In genomic region chr6:30957784-30958735, GRCm38 (mm10) we compare ENCODE assay signal across 8 mouse cellular contexts. TPM values are rescaled to one million over a fixed set of nuclear protein-coding genes. Genes with fewer than 3 reads are reported as not detected.
DNase-seq lines count a peak whose midpoint lies in the region; ATAC-seq and TF ChIP-seq lines count a peak whose summit lies in the region.

No protein-coding gene starts in this region.

- no peaks in the 10 kb centered on the region for H3K36me3 ChIP-seq in thymus, adult 2 months (ENCODE audit: control insufficient read depth, insufficient read depth, low read length)
- peaks cover 3% of the 10 kb centered on the region; the same call in 1 of the 2 replicates for H3K36me3 ChIP-seq in heart, embryonic 11.5 days (ENCODE audit: control insufficient read depth, insufficient read depth, low read length)
- no peaks in the 10 kb centered on the region for H3K36me3 ChIP-seq in kidney, postnatal 0 days (ENCODE audit: insufficient read depth, low read length)
- no peaks in the 10 kb centered on the region for H3K36me3 ChIP-seq in midbrain, embryonic 11.5 days (ENCODE audit: control insufficient read depth, insufficient read depth, low read length)

- H3K4me1 ChIP-seq in thymus, adult 2 months (replicated peaks; ENCODE audit: control insufficient read depth, insufficient read depth, low read length), result no peaks in the 10 kb centered on the region
- H3K4me1 ChIP-seq in heart, embryonic 11.5 days (ENCODE audit: control insufficient read depth, insufficient read depth, low read length), result no peaks in the 10 kb centered on the region
- H3K4me1 ChIP-seq in kidney, postnatal 0 days (replicated peaks; ENCODE audit: insufficient read depth, low read length), result no peaks in the 10 kb centered on the region
- H3K4me1 ChIP-seq in midbrain, embryonic 11.5 days (ENCODE audit: control insufficient read depth, insufficient read depth, low read length), result no peaks in the 10 kb centered on the region

- peak overlapping the region; percentile 28; the same call in 1 of the 2 replicates for H3K9ac ChIP-seq in heart, embryonic 11.5 days (ENCODE audit: low read depth, low read length)
- peak overlapping the region; percentile 37; the same call in 1 of the 2 replicates for H3K9ac ChIP-seq in kidney, postnatal 0 days (ENCODE audit: low read depth, low read length)
- H3K9ac ChIP-seq in midbrain, embryonic 11.5 days (ENCODE audit: low read length), result 0 out of 2 replicates have a peak overlapping the region, but pooled peaks have one; percentile 44

- no peak for TF ChIP-seq POLR2A in thymus, adult 2 months (IDR thresholded peaks at IDR 0.05; ENCODE audit: control insufficient read depth, extremely low read depth, insufficient read depth, low read length, poor library complexity)

- H3K9me3 ChIP-seq in heart, embryonic 11.5 days (replicated peaks; ENCODE audit: control insufficient read depth, low read length), result peaks cover 23% of the 10 kb centered on the region
- peaks cover 21% of the 10 kb centered on the region for H3K9me3 ChIP-seq in kidney, postnatal 0 days (replicated peaks; ENCODE audit: low read length)
- H3K9me3 ChIP-seq in midbrain, embryonic 11.5 days (ENCODE audit: control insufficient read depth, low read length), result peaks cover 23% of the 10 kb centered on the region

- H3K27me3 ChIP-seq in thymus, adult 2 months (ENCODE audit: control insufficient read depth, insufficient read depth, low read length), result peaks cover 2% of the 10 kb centered on the region
- H3K27me3 ChIP-seq in heart, embryonic 11.5 days (ENCODE audit: control insufficient read depth, insufficient read depth, low read length), result peaks cover 32% of the 10 kb centered on the region
- peaks cover 39% of the 10 kb centered on the region for H3K27me3 ChIP-seq in kidney, postnatal 0 days (ENCODE audit: insufficient read depth, low read length)
- H3K27me3 ChIP-seq in midbrain, embryonic 11.5 days (ENCODE audit: control insufficient read depth, insufficient read depth, low read length), result peaks cover 55% of the 10 kb centered on the region

- no peak for TF ChIP-seq CTCF in thymus, adult 2 months (IDR thresholded peaks at IDR 0.05; ENCODE audit: borderline replicate concordance, control insufficient read depth, extremely low read depth, insufficient read depth, low read length, poor library complexity)
- no peak for TF ChIP-seq CTCF in kidney, postnatal 0 days (IDR thresholded peaks at IDR 0.05; ENCODE audit: low read depth)

- ATAC-seq in heart, embryonic 11.5 days (replicated peaks; ENCODE audit: insufficient number of reproducible peaks, low FRiP score, low TSS enrichment), result no peak
- 0 out of 2 replicates have a peak, but pooled peaks have one; percentile 13 for ATAC-seq in kidney, postnatal 0 days (replicated peaks; ENCODE audit: low FRiP score, low read depth)
- 0 out of 2 replicates have a peak, but pooled peaks have one; percentile 40 for ATAC-seq in midbrain, embryonic 11.5 days (ENCODE audit: low FRiP score)

- 13% methylated on average over 84 of the region's 84 CpGs for WGBS in thymus, adult 2 months
- 5% methylated on average over 83 of the region's 84 CpGs for WGBS in heart, embryonic 11.5 days (ENCODE audit: insufficient replicate concordance)
- WGBS in kidney, postnatal 0 days, result 7% methylated on average over 83 of the region's 84 CpGs
- WGBS in midbrain, embryonic 11.5 days, result 2% methylated on average over 84 of the region's 84 CpGs

- no peak overlapping the region for H3K4me3 ChIP-seq in thymus, adult 2 months (ENCODE audit: control insufficient read depth, insufficient read depth, low read length)
- H3K4me3 ChIP-seq in heart, embryonic 11.5 days (ENCODE audit: low read depth, low read length), result peak overlapping the region; percentile 64
- H3K4me3 ChIP-seq in kidney, postnatal 0 days (replicated peaks; ENCODE audit: low read depth, low read length), result peak overlapping the region; percentile 64
- peak overlapping the region; percentile 54 for H3K4me3 ChIP-seq in midbrain, embryonic 11.5 days (ENCODE audit: low read depth, low read length)

- DNase-seq in adrenal gland, adult 2 months, result peak; percentile 5
- no peak for DNase-seq in adrenal gland, postnatal 4 days (ENCODE audit: low spot score in 2 of 2)
- DNase-seq in thymus, postnatal 14 days, result peak; percentile 3
- DNase-seq in thymus, adult 2 months, result no peak
- no peak for DNase-seq in kidney, postnatal 0 days (ENCODE audit: low spot score)
- DNase-seq in midbrain, embryonic 11.5 days (ENCODE audit: low spot score, missing footprints), result peak; percentile 93
- peak; percentile 64 for DNase-seq in testis, postnatal 10 days (ENCODE audit: low spot score)

- peak overlapping the region; percentile 77 for H3K4me2 ChIP-seq in heart, embryonic 11.5 days
- H3K4me2 ChIP-seq in kidney, postnatal 0 days (ENCODE audit: low read length), result peak overlapping the region; percentile 97
- peak overlapping the region; percentile 77 for H3K4me2 ChIP-seq in midbrain, embryonic 11.5 days

- H3K27ac ChIP-seq in thymus, adult 2 months (ENCODE audit: control insufficient read depth, insufficient read depth, low read length), result no peak overlapping the region
- no peak overlapping the region for H3K27ac ChIP-seq in heart, embryonic 11.5 days (ENCODE audit: low read depth, low read length)
- H3K27ac ChIP-seq in kidney, postnatal 0 days, result no peak overlapping the region
- no peak overlapping the region for H3K27ac ChIP-seq in midbrain, embryonic 11.5 days (ENCODE audit: low read depth, low read length)

RNA-seq across cellular contexts. Expression of gene Klf14, which starts 0.8 kb away (rescaled TPM):
- under 1 TPM in 1 of 2 experiments, not detected in 1; 0.12 TPM for total RNA-seq in adrenal gland, adult 2 months (2021)
- polyA plus RNA-seq in adrenal gland, adult 2 months (2012; rRNA removed), result 0.06 TPM in 2 replicates
- total RNA-seq in adrenal gland, postnatal 4 days (2021), result 1 to 10 TPM; 1.9 TPM
- 0.10 and 0.15 TPM in 2 replicates for polyA plus RNA-seq in thymus, adult 2 months (2012; rRNA removed)
- 2.2 and 2.3 TPM in 2 replicates for polyA plus RNA-seq in heart, embryonic 11.5 days (2014; fragmentation: Nextera tagmentation; extraction: Ambion mirVana)
- 2.4 and 3.0 TPM in 2 replicates for polyA plus RNA-seq in kidney, postnatal 0 days (2015; fragmentation: Nextera tagmentation; extraction: Ambion mirVana)
- 0.70 and 0.81 TPM in 2 replicates for polyA plus RNA-seq in midbrain, embryonic 11.5 days (2014; fragmentation: Nextera tagmentation; extraction: Ambion mirVana)

RNA-seq across cellular contexts. Expression of gene Tsga13, which starts 42.7 kb away (rescaled TPM):
- total RNA-seq in adrenal gland, adult 2 months (2021), result not detected
- polyA plus RNA-seq in adrenal gland, adult 2 months (2012; rRNA removed), result not detected in 2 replicates
- total RNA-seq in adrenal gland, postnatal 4 days (2021), result under 1 TPM in 1 of 2 experiments, not detected in 1; 0.73 TPM
- polyA plus RNA-seq in thymus, adult 2 months (2012; rRNA removed), result not detected in 2 replicates
- 0.23 TPM in 1 of 2 replicates, not detected in the other for polyA plus RNA-seq in heart, embryonic 11.5 days (2014; fragmentation: Nextera tagmentation; extraction: Ambion mirVana)
- 0.66 and 0.79 TPM in 2 replicates for polyA plus RNA-seq in kidney, postnatal 0 days (2015; fragmentation: Nextera tagmentation; extraction: Ambion mirVana)
- 0.23 and 0.30 TPM in 2 replicates for polyA plus RNA-seq in midbrain, embryonic 11.5 days (2014; fragmentation: Nextera tagmentation; extraction: Ambion mirVana)

Comparison
In these comparisons a context has a peak if more than half of its experiments do, and no peak if none do; other contexts are left out.
1. DNase-seq: peak in adrenal gland, adult 2 months (single experiment), thymus, postnatal 14 days (single experiment), midbrain, embryonic 11.5 days (single experiment) and testis, postnatal 10 days (single experiment); none in adrenal gland, postnatal 4 days (0 of 2), thymus, adult 2 months (single experiment) and kidney, postnatal 0 days (single experiment).
2. Peak in every context shown above with its lines, with median percentiles within 50 percentile points of each other: H3K4me2 ChIP-seq and H3K9ac ChIP-seq.